Mouse (Mus musculus): ENCODE results near the gene 4931429L15Rik.

4931429L15Rik gene

DNA sequence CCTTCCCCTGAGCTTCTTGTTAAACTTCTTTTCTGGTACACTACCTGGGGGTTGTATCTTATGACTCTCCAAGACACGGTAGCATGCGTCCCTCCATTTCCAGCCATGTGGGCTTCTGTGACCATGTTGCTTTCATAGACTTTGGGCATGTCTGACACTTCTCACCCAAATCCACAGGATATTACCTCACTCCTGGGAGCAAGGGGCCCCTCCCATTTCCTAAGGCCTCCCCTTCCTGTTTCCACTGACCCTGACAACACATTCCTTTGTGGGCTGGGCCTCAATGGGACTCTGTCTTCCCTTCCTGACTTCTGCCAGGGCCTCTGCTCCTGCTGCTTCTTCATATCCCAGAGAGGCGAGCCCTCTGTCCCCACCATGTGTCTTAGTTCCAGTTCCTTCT, 62.2 kb downstream of the 4931429L15Rik start:
- DNase-seq (ENCODE audit: low spot score), result no peak

DNA sequence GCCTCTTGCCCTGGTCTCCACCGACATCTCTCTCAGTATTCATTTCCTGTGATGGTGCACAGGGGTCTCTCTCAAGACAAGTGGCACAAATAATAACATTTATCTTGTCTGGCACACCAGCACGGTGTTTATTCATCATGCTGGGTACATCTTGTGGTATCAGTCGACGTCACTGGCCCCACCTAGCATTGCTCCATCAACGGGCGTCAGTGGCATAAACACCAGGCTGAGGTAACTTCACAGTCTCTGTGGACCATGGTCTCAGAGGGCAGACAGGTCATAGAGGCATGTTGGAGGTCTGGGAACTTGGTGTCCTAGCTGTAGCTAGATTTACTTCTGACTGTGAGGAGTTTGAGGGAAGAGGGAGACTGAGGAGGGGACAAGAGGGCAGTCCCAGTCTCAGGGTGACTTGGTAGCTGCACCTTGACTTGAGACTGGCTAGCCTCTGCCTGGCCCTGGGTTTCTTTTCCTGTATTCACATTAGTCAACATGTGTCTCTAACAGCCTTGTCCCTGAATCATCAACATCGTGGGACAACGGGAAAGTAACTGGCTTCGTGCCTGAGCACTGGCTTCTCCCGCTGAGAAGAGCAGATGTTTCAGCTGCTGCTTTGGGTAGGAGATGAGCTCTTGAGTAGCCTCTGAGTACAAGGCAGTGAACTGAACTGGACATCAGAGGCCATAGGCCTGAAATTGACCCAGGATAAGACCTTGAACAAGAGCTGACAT, 63.0 kb downstream of the 4931429L15Rik start:
- DNase-seq (ENCODE audit: low spot score), result no peak

DNA sequence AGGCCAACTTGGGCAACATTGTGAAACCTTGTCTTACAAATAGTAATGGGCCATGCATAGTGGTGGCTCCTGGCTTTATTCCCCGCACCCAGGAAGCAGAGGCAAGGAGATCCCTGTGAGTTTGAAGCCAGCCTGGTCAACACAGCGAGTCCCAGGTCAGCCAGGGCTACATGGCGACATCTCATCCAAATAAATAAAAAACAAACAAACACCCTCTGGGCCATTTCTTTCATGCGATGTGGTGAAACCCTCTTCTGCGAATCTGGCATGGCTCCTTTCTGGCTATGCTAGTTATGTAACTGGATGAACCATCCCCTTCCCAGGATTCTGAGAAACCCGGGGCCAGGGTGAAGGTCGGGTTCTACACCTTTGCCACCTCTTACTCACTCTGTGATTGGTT, 63.6 kb downstream of the 4931429L15Rik start:
- DNase-seq (ENCODE audit: low spot score), result no peak
